In the genomic region with DNA sequence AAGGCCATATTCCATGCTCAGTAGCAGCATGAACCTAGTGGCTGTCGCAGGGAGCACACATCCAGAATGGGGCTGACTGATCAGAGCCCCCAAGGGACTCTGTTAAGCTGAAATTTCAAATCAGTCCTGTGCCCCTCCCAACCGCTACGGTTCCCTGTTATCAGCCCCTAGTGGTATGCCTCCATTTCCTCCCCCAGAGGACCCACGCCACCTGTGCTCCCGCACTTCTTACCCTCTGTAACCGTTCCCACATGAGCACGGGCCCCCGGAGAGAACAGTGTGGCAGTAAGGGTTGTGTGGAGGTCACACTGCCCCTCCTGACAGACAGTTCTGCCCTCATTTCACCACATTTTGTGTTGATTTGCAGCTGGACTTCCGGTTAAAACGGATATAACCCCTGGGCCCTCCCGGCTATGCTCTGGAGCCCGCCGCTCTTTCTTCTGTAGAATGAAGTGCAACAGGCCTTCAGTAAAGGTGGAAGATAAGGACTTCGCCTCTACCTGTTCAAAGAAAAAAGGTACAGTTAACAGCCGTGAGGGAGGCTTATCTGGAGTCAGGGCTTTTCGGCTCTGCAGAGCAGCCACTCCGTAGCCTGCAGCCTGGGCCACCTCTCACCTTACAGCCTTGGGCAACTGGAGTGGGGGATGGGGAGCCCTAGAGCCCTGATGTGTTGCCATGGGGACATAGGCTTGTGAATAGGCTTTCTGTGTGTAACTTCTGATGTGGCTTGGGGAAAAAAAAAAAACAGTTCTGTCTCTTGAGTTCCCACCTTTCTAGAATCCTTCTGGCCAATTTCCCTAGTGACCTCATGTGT, we compare ENCODE assay signal across 8 mouse cellular contexts.
DNase-seq lines count a peak whose midpoint lies in the region; ATAC-seq and TF ChIP-seq lines count a peak whose summit lies in the region.

No protein-coding gene starts in this region.

- DNase-seq in kidney, adult 2 months = no peak
- DNase-seq in embryo, embryonic 11 days = peak; percentile 84
- peak; percentile 66 for DNase-seq in liver
- peak; percentile 20 to 49 for DNase-seq in spleen, postnatal 10 days (ENCODE audit: low spot score in 2 of 2)
- no peak for DNase-seq in gastrocnemius, postnatal 14 days
- DNase-seq in urinary bladder, postnatal 25 days (ENCODE audit: low spot score) = no peak
- DNase-seq in MN1 (ENCODE audit: low spot score) = no peak

- peak overlapping the region; percentile 39 for H3K4me2 ChIP-seq in kidney, embryonic 15.5 days

- no peak overlapping the region for H3K27ac ChIP-seq in kidney, embryonic 15.5 days
- no peak overlapping the region for H3K27ac ChIP-seq in kidney, adult 2 months (ENCODE audit: insufficient read depth, low read depth, low read length)

- TF ChIP-seq CTCF in kidney, adult 2 months (conservative IDR thresholded peaks at IDR 0.05; ENCODE audit: insufficient read depth, insufficient read length, low read depth, low read length) = no peak

- 0 out of 2 replicates have a peak, but pooled peaks have one; percentile 62 for ATAC-seq in kidney, embryonic 15.5 days (replicated peaks; ENCODE audit: low FRiP score)

- no peaks in the 10 kb centered on the region for H3K9me3 ChIP-seq in kidney, embryonic 15.5 days (replicated peaks)

- H3K4me1 ChIP-seq in kidney, embryonic 15.5 days = peaks cover 9% of the 10 kb centered on the region
- H3K4me1 ChIP-seq in kidney, adult 2 months (ENCODE audit: control insufficient read depth, insufficient read depth, low read length) = no peaks in the 10 kb centered on the region

- TF ChIP-seq POLR2A in kidney, adult 2 months (IDR thresholded peaks at IDR 0.05; ENCODE audit: low read depth, low read length) = no peak

- no peaks in the 10 kb centered on the region for H3K27me3 ChIP-seq in kidney, embryonic 15.5 days
- no peaks in the 10 kb centered on the region for H3K27me3 ChIP-seq in kidney, adult 2 months (replicated peaks; ENCODE audit: control insufficient read depth, insufficient read depth, low read length)

- no peak overlapping the region for H3K4me3 ChIP-seq in kidney, embryonic 15.5 days (replicated peaks)
- H3K4me3 ChIP-seq in kidney, adult 2 months (ENCODE audit: insufficient read depth, low read depth, low read length) = no peak overlapping the region

- intact Hi-C loops in gastrocnemius, postnatal 14 days (cut with DNase I; ENCODE audit: low total_unique reads) = no loop called here

- peaks cover 7% of the 10 kb centered on the region for H3K36me3 ChIP-seq in kidney, embryonic 15.5 days
- peaks cover 1% of the 10 kb centered on the region for H3K36me3 ChIP-seq in kidney, adult 2 months (ENCODE audit: control insufficient read depth, insufficient read depth, low read length)

- 33% methylated on average over 17 of the region's 17 CpGs for WGBS in kidney, embryonic 15.5 days
- WGBS in kidney, adult 2 months = 57% methylated on average over 17 of the region's 17 CpGs

- H3K9ac ChIP-seq in kidney, embryonic 15.5 days = no peak overlapping the region

Comparison
In these comparisons a context has a peak if more than half of its experiments do, and no peak if none do; other contexts are left out.
1. DNase-seq: peak in embryo, embryonic 11 days (single experiment), liver (single experiment) and spleen, postnatal 10 days (2 of 2); none in kidney, adult 2 months (single experiment), gastrocnemius, postnatal 14 days (single experiment), urinary bladder, postnatal 25 days (single experiment) and MN1 (single experiment).